Mouse (Mus musculus) adrenal gland (tissue): ENCODE measurements around the gene Gngt1.

Source experiments
- intact Hi-C: fragments of 180-260 bp; cut with DNase I; formaldehyde crosslinking; loops from one replicate; pipeline ENCODE4 v1.15.1; 2025
- long read RNA-seq, 2 experiments: library from polyadenylated mRNA; unstranded; transcript quantifications; one replicate each; pipeline ENCODE4 v2.0.0; 2020; ENCODE audit warnings: borderline replicate concordance in 1 of 2; ENCODE audit not compliant: insufficient replicate concordance in 1 of 2

Gene Gngt1
- long read RNA-seq, experiment 1: 0 reads
- long read RNA-seq, experiment 2: 0 reads

GRCm38 (mm10) chr6:3993492-3993891 is at the start of gene Gngt1:
Gene Gngt1 (plus strand): TSS chr6:3993792.
- intact Hi-C loops: no loop called here

GRCm38 (mm10) chr6:3954969-3955368 is 38.6 kb upstream of the Gngt1 start:
- intact Hi-C loops: no loop called here

GRCm38 (mm10) chr6:3967676-3968626 is 25.6 kb upstream of the Gngt1 start:
- intact Hi-C loops: no loop called here

GRCm38 (mm10) chr6:3973679-3974078 is 19.9 kb upstream of the Gngt1 start:
- intact Hi-C loops: no loop called here

GRCm38 (mm10) chr6:3982661-3983284 is 10.8 kb upstream of the Gngt1 start:
- intact Hi-C loops: no loop called here

GRCm38 (mm10) chr6:3988750-3989149 is 4.8 kb upstream of the Gngt1 start, which contains the start of gene Tfpi2:
Gene Tfpi2 (minus strand): TSS chr6:3988919.
- intact Hi-C loops: no loop called here

GRCm38 (mm10) chr6:3998089-3998488 is 4.5 kb downstream of the Gngt1 start:
- intact Hi-C loops: no loop called here

GRCm38 (mm10) chr6:3999296-3999695 is 5.7 kb downstream of the Gngt1 start:
- intact Hi-C loops: no loop called here

- intact Hi-C loops: no loop called here
Observed at GRCm38 (mm10) chr6:4000716-4001115, 7.1 kb downstream of the Gngt1 start.

GRCm38 (mm10) chr6:4003445-4003844 is 9.9 kb downstream of the Gngt1 start:
- intact Hi-C loops: no loop called here

GRCm38 (mm10) chr6:4003890-4004306 is 10.3 kb downstream of the Gngt1 start, which contains the start of gene Gng11:
Gene Gng11 (plus strand): TSS chr6:4003904.
- intact Hi-C loops: no loop called here

GRCm38 (mm10) chr6:4004808-4005207 is 11.2 kb downstream of the Gngt1 start:
- intact Hi-C loops: no loop called here

GRCm38 (mm10) chr6:4008501-4009040 is 15.0 kb downstream of the Gngt1 start:
- intact Hi-C loops: no loop called here

GRCm38 (mm10) chr6:4009548-4009947 is 16.0 kb downstream of the Gngt1 start:
- intact Hi-C loops: no loop called here

- intact Hi-C loops: no loop called here
Observed at GRCm38 (mm10) chr6:4022645-4023044, 29.1 kb downstream of the Gngt1 start.

GRCm38 (mm10) chr6:4026367-4026766 is 32.8 kb downstream of the Gngt1 start:
- intact Hi-C loops: no loop called here

- intact Hi-C loops: no loop called here
Observed at GRCm38 (mm10) chr6:4030956-4031355, 37.4 kb downstream of the Gngt1 start.

- intact Hi-C loops: no loop called here
Observed at GRCm38 (mm10) chr6:4041821-4042220, 48.2 kb downstream of the Gngt1 start.
